Mouse (Mus musculus): ENCODE measurements around the gene Ifna6.
"Not testable (repeated sequence)": the region's sequence is repeated elsewhere in the genome, so short reads cannot be mapped to it uniquely, and the experiment has no call there.

DNA sequence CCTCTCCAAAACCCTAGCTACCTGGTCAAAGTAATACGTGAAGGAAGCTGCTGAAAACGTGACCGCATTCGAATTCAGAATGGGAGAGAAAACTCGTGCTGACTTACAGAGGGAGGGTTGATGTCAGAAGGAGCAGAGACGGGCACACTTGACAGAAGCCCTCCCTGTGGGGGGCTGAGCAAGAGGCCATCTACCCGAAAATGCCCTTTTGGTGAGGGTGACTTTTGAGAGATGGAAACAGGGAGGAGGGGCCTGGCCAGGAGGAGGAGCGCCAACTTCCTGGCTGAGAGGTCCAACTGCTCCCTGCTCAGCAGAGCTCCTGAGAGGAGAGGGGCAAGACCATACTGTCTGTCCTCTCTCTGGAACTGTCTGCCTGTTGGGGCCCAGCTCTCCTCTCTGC lies 22.0 kb upstream of the Ifna6 start, which contains the start of gene Gm13288:
- not testable (repeated sequence) for TF ChIP-seq CTCF (IDR thresholded peaks at IDR 0.05; ENCODE audit: insufficient read depth, low read length); POLR2A (IDR thresholded peaks at IDR 0.05; ENCODE audit: borderline replicate concordance, extremely low read depth, low read depth, low read length)
